Mouse (Mus musculus): ENCODE data around the gene Samd3. TPM values are rescaled to one million over a fixed set of nuclear protein-coding genes. Genes with fewer than 3 reads are reported as not detected.

Gene Samd3
- polyA plus RNA-seq, 1 experiment from 2014 or later = 6.0 TPM

GRCm38 (mm10) chr10:26244466-26244865, 15.0 kb downstream of the Samd3 start:
- Histone ChIP-seq H3K4me1 (no peaks in the 10 kb centered on the region), H3K4me3 (no peak overlapping the region), H3K36me3 (replicated peaks) (no peaks in the 10 kb centered on the region), H3K9me3 (no peaks in the 10 kb centered on the region), H3K27ac (no peak overlapping the region), H3K27me3 (ENCODE audit: poor library complexity, severe bottlenecking) (no peaks in the 10 kb centered on the region)
- DNase-seq (ENCODE audit: extremely low spot score, low spot score) = no peak
- 91% methylated on average over 6 of the region's 6 CpGs for WGBS

- no peak overlapping the region for H3K27ac ChIP-seq
- no peaks in the 10 kb centered on the region for H3K36me3 ChIP-seq (replicated peaks)
- no peaks in the 10 kb centered on the region for H3K9me3 ChIP-seq
- H3K4me3 ChIP-seq = no peak overlapping the region
- no peaks in the 10 kb centered on the region for H3K4me1 ChIP-seq
- 92% methylated on average over 7 of the region's 7 CpGs for WGBS
- no peaks in the 10 kb centered on the region for H3K27me3 ChIP-seq (ENCODE audit: poor library complexity, severe bottlenecking)
- no peak for DNase-seq (ENCODE audit: extremely low spot score, low spot score)
Observed at GRCm38 (mm10) chr10:26249426-26250165, 20.1 kb downstream of the Samd3 start.

GRCm38 (mm10) chr10:26259908-26260307, 30.4 kb downstream of the Samd3 start:
- 87% methylated on average over 4 of the region's 4 CpGs for WGBS
- Histone ChIP-seq H3K27ac (no peak overlapping the region), H3K36me3 (replicated peaks) (no peaks in the 10 kb centered on the region), H3K4me3 (no peak overlapping the region), H3K27me3 (ENCODE audit: poor library complexity, severe bottlenecking) (no peaks in the 10 kb centered on the region), H3K4me1 (no peaks in the 10 kb centered on the region), H3K9me3 (no peaks in the 10 kb centered on the region)
- no peak for DNase-seq (ENCODE audit: extremely low spot score, low spot score)

GRCm38 (mm10) chr10:26263744-26264459, 34.4 kb downstream of the Samd3 start:
- Histone ChIP-seq H3K27me3 (ENCODE audit: poor library complexity, severe bottlenecking) (no peaks in the 10 kb centered on the region), H3K9me3 (no peaks in the 10 kb centered on the region), H3K36me3 (replicated peaks) (no peaks in the 10 kb centered on the region), H3K4me1 (no peaks in the 10 kb centered on the region), H3K27ac (no peak overlapping the region), H3K4me3 (no peak overlapping the region)
- no peak for DNase-seq (ENCODE audit: extremely low spot score, low spot score)
- WGBS = 84% methylated on average over 3 of the region's 3 CpGs

- 92% methylated on average over 6 of the region's 6 CpGs for WGBS
- no peaks in the 10 kb centered on the region for H3K27me3 ChIP-seq (ENCODE audit: poor library complexity, severe bottlenecking)
- DNase-seq (ENCODE audit: extremely low spot score, low spot score) = no peak
- H3K27ac ChIP-seq = no peak overlapping the region
- no peaks in the 10 kb centered on the region for H3K9me3 ChIP-seq
- H3K4me1 ChIP-seq = no peaks in the 10 kb centered on the region
- no peak overlapping the region for H3K4me3 ChIP-seq
- H3K36me3 ChIP-seq (replicated peaks) = peaks cover 66% of the 10 kb centered on the region
Observed at GRCm38 (mm10) chr10:26275414-26275813, 45.9 kb downstream of the Samd3 start.

- no peaks in the 10 kb centered on the region for H3K9me3 ChIP-seq
- H3K27ac ChIP-seq = no peak overlapping the region
- H3K36me3 ChIP-seq (replicated peaks) = peaks cover 84% of the 10 kb centered on the region
- H3K4me3 ChIP-seq = no peak overlapping the region
- H3K4me1 ChIP-seq = no peaks in the 10 kb centered on the region
- H3K27me3 ChIP-seq (ENCODE audit: poor library complexity, severe bottlenecking) = no peaks in the 10 kb centered on the region
- WGBS = 47% methylated on average over 8 of the region's 8 CpGs
- no peak for DNase-seq (ENCODE audit: extremely low spot score, low spot score)
Observed at GRCm38 (mm10) chr10:26280009-26280408, 50.5 kb downstream of the Samd3 start.

- Histone ChIP-seq H3K4me1 (peaks cover 11% of the 10 kb centered on the region; the same call in 1 of the 2 replicates), H3K27ac (no peak overlapping the region), H3K36me3 (replicated peaks) (peaks cover 77% of the 10 kb centered on the region), H3K9me3 (no peaks in the 10 kb centered on the region), H3K4me3 (no peak overlapping the region), H3K27me3 (ENCODE audit: poor library complexity, severe bottlenecking) (no peaks in the 10 kb centered on the region)
- no peak for DNase-seq (ENCODE audit: extremely low spot score, low spot score)
- WGBS = 92% methylated on average over 7 of the region's 7 CpGs
Observed at GRCm38 (mm10) chr10:26287136-26287535, 57.6 kb downstream of the Samd3 start.

GRCm38 (mm10) chr10:26297200-26297599, 67.7 kb downstream of the Samd3 start:
- 91% methylated on average over 3 of the region's 3 CpGs for WGBS
- Histone ChIP-seq H3K36me3 (replicated peaks) (peaks cover 84% of the 10 kb centered on the region), H3K4me3 (no peak overlapping the region), H3K4me1 (no peaks in the 10 kb centered on the region), H3K27ac (no peak overlapping the region), H3K27me3 (ENCODE audit: poor library complexity, severe bottlenecking) (no peaks in the 10 kb centered on the region), H3K9me3 (no peaks in the 10 kb centered on the region)
- DNase-seq (ENCODE audit: extremely low spot score, low spot score) = no peak

- Histone ChIP-seq H3K27ac (no peak overlapping the region), H3K27me3 (ENCODE audit: poor library complexity, severe bottlenecking) (no peaks in the 10 kb centered on the region), H3K36me3 (replicated peaks) (peaks cover 84% of the 10 kb centered on the region), H3K4me1 (no peaks in the 10 kb centered on the region), H3K4me3 (no peak overlapping the region), H3K9me3 (no peaks in the 10 kb centered on the region)
- DNase-seq (ENCODE audit: extremely low spot score, low spot score) = no peak
- 91% methylated on average over 7 of the region's 7 CpGs for WGBS
Observed at GRCm38 (mm10) chr10:26297626-26298025, 68.1 kb downstream of the Samd3 start.

- Histone ChIP-seq H3K27ac (no peak overlapping the region), H3K27me3 (ENCODE audit: poor library complexity, severe bottlenecking) (no peaks in the 10 kb centered on the region), H3K4me1 (no peaks in the 10 kb centered on the region), H3K9me3 (no peaks in the 10 kb centered on the region), H3K4me3 (no peak overlapping the region), H3K36me3 (replicated peaks) (peaks cover 76% of the 10 kb centered on the region)
- 93% methylated on average over 4 of the region's 4 CpGs for WGBS
- no peak for DNase-seq (ENCODE audit: extremely low spot score, low spot score)
Observed at GRCm38 (mm10) chr10:26302336-26302735, 72.8 kb downstream of the Samd3 start.

GRCm38 (mm10) chr10:26303485-26303884, 74.0 kb downstream of the Samd3 start:
- H3K4me1 ChIP-seq = no peaks in the 10 kb centered on the region
- 97% methylated on average over 6 of the region's 6 CpGs for WGBS
- no peak overlapping the region for H3K27ac ChIP-seq
- H3K27me3 ChIP-seq (ENCODE audit: poor library complexity, severe bottlenecking) = no peaks in the 10 kb centered on the region
- no peak for DNase-seq (ENCODE audit: extremely low spot score, low spot score)
- H3K9me3 ChIP-seq = no peaks in the 10 kb centered on the region
- no peak overlapping the region for H3K4me3 ChIP-seq
- peaks cover 75% of the 10 kb centered on the region for H3K36me3 ChIP-seq (replicated peaks)

GRCm38 (mm10) chr10:26314327-26314726, 84.8 kb downstream of the Samd3 start:
- Histone ChIP-seq H3K4me1 (no peaks in the 10 kb centered on the region), H3K4me3 (no peak overlapping the region), H3K27me3 (ENCODE audit: poor library complexity, severe bottlenecking) (no peaks in the 10 kb centered on the region), H3K9me3 (no peaks in the 10 kb centered on the region), H3K27ac (no peak overlapping the region), H3K36me3 (replicated peaks) (peaks cover 90% of the 10 kb centered on the region)
- 88% methylated on average over 15 of the region's 15 CpGs for WGBS
- DNase-seq (ENCODE audit: extremely low spot score, low spot score) = no peak

- Histone ChIP-seq H3K36me3 (replicated peaks) (peaks cover 86% of the 10 kb centered on the region), H3K9me3 (no peaks in the 10 kb centered on the region), H3K4me3 (no peak overlapping the region), H3K4me1 (no peaks in the 10 kb centered on the region), H3K27ac (no peak overlapping the region), H3K27me3 (ENCODE audit: poor library complexity, severe bottlenecking) (peaks cover 20% of the 10 kb centered on the region)
- WGBS = 96% methylated on average over 4 of the region's 4 CpGs
- no peak for DNase-seq (ENCODE audit: extremely low spot score, low spot score)
Observed at GRCm38 (mm10) chr10:26320679-26321078, 91.2 kb downstream of the Samd3 start.
